Mouse (Mus musculus) brain, embryonic 14.5 days (tissue): ENCODE results near the gene Selenoo. TPM values are rescaled to one million over a fixed set of nuclear protein-coding genes. Genes with fewer than 3 reads are reported as not detected.

Experiments
- DNase-seq: peaks from one replicate; pipeline ENCODE4 v3.0.0-alpha.2; 2011; ENCODE audit warnings: low read depth
- CTCF ChIP-seq: fragments of 200-500 bp; IDR thresholded peaks from 2 replicates; pipeline ENCODE4 v1.5.1; 2012; ENCODE audit warnings: inconsistent platforms, mild to moderate bottlenecking, moderate library complexity, borderline replicate concordance; ENCODE audit not compliant: insufficient read depth, insufficient read length; ENCODE audit errors: extremely low read depth
- POLR2A ChIP-seq: fragments of 200-500 bp; IDR thresholded peaks from 2 replicates; pipeline ENCODE4 v1.6.1; 2012; ENCODE audit warnings: mild to moderate bottlenecking, inconsistent platforms, borderline replicate concordance; ENCODE audit not compliant: poor library complexity, insufficient read depth, insufficient read length, severe bottlenecking; ENCODE audit errors: extremely low read depth
- polyA plus RNA-seq: library from polyadenylated mRNA; depleted of rRNA; stranded (reverse); fragments of >200 nt; gene quantifications from 2 replicates; pipeline ENCODE4 v1.2.3, GENCODE M21; 2012

The Selenoo gene
- polyA plus RNA-seq, 1 experiment: 37.9 TPM

DNA sequence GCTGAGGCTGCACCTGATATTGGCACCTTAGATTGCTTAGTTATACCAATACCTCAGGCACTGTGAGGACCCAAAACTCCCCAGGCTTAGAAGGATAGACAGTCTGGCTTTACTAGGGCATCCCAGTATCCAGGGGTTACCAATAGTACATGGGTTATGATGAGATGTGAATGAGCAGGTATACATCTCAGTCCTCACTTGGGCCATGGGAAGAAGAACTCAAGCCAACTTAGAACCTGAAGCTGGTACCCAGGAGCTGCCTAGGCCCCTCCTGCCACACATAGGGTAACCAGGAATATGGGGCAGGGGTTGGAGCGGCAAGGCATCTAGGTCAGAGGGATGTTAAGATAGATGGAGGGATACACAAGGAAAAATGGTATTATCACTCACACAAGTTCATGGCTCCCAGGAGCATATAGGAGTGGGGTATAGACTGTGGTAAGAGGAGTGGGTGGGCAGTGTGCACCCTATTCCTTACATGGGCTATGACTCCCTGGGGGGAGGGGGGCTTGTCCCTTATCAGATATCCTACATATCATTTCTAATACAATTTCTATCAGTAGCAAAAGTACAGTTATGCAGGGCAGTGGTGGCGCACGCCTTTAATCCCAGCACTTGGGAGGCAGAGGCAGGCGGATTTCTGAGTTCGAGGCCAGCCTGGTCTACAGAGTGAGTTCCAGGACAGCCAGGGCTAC is 47.7 kb downstream of the Selenoo start:
- TF ChIP-seq POLR2A (no peak), CTCF (no peak)
- DNase-seq: no peak

DNA sequence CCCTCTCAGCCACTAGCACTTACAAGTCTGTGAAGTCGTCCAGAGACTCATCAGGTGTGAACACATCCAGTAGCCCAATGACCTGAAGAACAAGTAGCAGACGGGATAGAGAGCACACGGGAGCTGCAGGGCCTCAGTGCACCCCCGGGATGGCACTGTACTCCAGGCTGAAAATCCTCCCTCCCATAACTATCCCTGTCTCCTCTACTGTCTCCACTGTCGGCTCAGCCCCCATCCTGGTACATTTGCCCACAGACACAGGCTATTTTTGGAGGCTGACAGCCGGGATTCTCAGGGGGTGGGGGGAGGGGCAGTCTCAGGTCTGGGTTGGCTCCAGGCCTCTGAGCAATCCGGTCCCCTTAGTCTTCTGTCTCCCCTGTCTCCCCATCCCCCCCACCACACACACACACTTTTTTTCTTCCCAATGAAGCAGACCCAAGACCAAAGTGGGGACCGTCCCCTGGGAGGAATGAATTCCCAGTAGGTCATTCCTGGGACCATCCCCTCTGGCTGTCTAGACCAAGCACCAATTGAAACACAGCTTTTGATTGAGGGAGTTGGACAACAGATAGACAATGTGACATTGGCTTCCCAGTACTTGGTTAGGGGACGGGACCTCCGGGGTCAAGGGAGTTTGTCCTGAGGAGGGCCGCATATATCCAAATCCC is 48.6 kb downstream of the Selenoo start:
- TF ChIP-seq POLR2A (no peak), CTCF (no peak)
- no peak for DNase-seq

DNA sequence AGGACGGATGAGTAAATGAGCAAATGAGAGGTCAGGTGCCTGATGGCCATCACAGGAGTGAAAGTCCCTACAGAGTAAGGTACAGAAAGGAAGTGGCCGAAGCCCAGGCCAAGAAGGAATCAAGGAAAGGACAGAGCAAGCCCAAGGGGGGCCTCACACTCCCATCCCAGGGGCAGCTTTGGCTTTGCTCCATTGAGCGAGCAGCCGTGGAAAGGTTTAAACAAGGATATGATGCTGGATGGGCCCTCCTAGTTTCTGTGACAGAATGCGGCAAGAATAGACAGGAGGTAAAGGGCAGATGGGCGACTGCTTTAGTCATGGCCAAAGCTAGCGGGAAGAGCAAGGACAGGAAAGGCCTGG is 49.1 kb downstream of the Selenoo start:
- no peak for DNase-seq
- TF ChIP-seq POLR2A (no peak), CTCF (no peak)

DNA sequence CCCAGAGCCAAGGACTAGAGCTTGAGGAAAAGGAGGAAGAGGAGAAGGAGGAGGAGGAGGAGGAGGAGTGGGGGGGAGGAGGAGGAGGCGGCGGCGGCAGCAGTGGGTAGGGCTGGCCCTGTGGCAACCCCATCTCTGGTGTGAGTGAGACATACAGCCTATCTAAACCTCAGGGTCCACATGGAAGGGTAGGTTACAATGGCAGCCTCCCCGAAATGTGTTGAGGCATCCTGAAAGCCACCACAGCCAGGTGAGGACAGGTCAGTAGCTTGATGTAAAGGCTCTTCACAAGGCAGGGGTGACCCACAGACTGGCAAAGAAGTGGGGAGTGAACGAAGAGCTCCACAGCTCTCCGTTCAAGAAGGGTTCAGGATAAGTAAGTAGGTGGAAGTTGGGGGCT is 49.6 kb downstream of the Selenoo start:
- no peak for DNase-seq
- no peak for TF ChIP-seq CTCF

DNA sequence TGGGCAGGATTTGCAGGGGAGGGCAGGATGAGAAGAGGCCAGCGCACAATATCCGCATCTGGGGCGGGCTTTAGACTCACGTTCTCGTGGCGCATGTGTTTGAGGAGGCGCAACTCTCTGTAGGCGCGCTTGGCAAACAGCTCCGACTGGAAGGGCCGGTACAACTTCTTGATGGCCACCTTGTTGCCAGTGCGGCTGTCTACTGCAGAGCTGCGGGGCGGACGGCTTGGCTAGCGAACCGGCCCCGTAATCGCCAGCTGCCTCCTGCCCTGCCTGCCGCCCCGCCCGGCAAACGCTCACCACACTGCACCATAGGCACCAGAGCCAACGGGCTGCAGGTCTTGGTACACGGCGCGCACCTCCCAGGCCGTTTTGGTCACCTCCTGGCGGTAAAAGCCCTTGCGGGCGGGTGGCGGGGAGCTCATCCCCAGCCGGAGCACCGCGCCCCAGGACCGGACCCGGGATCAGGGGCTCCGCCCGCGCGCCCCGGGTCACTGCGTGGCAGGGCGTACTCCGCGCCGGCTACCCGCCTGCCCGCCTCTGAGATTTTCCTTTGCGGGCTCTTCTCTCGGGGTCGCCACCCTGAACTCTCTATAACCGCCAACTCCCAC is 51.3 kb downstream of the Selenoo start:
- DNase-seq: peak; percentile 47
- no peak for TF ChIP-seq POLR2A
- TF ChIP-seq CTCF: no peak

DNA sequence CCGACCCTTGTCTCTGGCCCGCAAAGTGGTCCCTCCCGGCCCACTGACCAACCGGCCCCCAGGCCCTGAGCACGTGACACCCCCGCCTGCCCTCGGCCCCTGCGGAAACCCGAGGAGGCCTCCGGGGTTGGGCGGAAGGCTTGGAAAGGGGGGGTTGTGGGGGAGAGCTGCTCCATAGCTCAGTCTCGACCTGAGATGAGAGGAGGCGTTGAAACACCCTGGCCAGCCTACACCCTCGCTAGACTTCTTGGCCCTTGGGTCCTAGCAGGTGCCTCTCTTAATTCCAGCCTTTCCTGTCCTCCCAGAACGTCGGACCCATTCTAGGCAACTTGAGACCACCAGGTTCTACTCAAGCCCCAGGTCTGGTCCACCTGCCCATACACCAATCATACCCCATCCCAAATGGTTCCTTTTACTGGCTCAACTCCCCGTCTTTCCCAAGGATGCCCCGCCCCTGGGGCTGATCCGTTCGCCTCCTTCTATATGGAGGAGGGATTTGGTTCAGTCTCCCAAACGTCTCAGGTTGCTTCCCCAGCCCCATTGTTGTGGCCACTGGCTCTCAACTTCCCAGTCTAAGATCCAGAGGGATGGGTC is 51.9 kb downstream of the Selenoo start, which contains the start of gene Mapk12:
Gene Mapk12, minus strand, starts transcription at position 45 of the 594 bp plus-strand sequence.
- DNase-seq: peak; percentile 61
- TF ChIP-seq POLR2A: no peak
- no peak for TF ChIP-seq CTCF

DNA sequence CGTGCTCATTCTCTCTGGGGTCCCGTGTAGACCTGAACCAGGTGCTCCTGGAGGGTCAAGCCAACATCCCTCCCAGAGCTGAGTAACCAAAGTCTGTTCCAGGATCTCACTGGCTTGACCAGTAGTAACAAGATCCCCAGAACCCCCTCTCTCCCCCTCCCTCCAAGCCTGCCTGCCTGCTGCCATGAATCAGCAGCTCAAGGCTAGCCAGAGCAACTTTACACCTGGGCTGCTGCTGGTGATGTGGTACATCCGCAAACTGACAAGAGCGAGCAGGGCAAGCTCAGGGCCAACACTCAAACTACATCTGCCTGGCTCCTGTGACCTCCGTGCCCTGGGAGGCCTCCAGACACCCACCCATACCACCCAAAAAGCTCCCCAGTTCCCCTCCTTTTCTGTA is 52.6 kb downstream of the Selenoo start:
- no peak for DNase-seq
- TF ChIP-seq CTCF: no peak
- no peak for TF ChIP-seq POLR2A

DNA sequence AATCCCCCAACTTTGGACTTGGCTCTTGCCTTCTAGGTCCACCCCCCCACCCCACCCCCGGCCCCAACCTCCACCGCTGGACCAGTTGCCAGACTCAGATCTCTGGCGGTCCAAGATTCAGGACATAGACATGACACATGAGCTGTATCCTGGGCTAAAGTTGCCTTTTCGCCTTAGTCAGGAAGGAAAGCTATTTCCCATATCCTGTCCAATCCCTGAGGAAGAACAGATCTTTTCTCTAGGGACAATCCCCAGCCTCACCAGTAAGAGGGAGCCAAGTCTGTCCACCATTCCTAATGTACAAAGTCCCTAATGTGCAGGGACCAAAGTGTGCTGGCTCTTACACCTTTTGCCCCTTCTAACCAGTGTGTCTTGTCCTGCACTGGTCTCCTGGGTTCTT is 53.0 kb downstream of the Selenoo start:
- no peak for TF ChIP-seq CTCF
- TF ChIP-seq POLR2A: no peak
- DNase-seq: no peak

DNA sequence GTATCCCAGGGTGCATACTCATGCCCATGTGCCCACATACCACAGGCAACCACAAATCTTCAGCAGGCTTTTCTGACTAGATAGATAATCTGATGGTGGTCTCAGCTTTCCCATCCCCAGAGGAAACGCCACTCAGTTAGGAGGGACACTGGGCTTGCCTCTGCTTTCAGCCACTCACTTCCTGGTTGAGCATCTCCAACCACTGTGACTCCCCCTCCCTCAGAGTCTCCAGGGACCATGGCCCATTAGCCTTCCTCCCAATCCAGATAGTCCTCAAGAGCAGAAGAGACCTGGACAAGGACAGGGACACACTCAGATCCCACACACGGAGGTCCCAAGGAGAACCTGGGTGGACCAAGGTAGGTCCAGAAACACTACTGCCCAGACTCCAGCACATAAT is 54.2 kb downstream of the Selenoo start:
- DNase-seq: no peak
- no peak for TF ChIP-seq CTCF
- TF ChIP-seq POLR2A: no peak

DNA sequence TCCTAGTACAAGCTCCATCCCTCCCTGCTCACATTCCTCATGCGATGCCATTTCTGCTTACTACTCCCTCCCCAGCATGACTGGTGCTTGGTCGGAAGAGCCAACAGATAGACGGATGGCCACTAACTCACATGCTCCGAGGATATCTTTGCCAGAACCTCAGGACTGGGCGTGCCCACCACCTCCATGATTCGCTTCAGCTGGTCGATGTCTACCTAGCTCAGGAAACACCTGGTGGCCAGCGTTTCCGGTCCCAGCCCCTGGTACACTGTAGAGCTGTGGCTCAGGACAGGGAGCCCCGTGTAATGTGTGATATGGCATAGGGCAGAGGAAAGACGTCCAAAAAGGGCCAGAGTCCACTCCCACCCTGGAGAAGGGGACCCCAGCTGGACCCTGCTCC is 56.1 kb downstream of the Selenoo start:
- TF ChIP-seq CTCF: no peak
- no peak for TF ChIP-seq POLR2A
- DNase-seq: no peak

DNA sequence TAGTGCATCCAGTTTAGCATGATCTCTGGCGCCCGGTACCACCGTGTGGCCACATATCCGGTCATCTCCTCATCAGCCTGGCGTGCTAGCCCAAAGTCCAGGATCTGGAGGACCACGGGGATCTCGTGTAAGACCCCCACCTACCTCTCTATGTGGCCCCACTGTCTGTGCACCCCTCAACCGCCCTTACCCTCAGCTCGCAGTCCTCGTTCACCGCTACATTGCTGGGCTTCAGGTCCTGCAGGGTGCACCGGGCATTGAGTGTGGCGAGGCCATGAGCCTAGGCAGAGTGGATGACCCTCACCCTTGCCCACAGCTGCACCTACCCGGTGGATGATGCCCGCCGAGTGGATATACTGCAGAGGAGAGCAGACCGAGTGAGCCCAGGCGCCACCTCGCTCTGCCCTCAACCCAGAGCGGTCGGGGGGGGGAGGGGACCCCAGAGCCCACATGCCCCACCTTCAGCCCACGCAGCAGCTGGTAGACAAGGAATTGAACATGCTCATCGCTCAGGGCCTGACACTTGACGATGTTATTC is 57.0 kb downstream of the Selenoo start:
- DNase-seq: no peak
- TF ChIP-seq CTCF: no peak
- no peak for TF ChIP-seq POLR2A
